Mouse (Mus musculus) neutrophil, adult 5-6 weeks (primary cell): ENCODE data around the gene Dtnb. TPM values are rescaled to one million over a fixed set of nuclear protein-coding genes. Genes with fewer than 3 reads are reported as not detected.

Source experiments
- ATAC-seq: fragments of 151-379, 151-347 bp; 2 replicates; pipeline ENCODE4 v1.8.0; 2017; ENCODE audit warnings: mild to moderate bottlenecking, moderate TSS enrichment; ENCODE audit not compliant: insufficient number of reproducible peaks, poor library complexity, low FRiP score, severe bottlenecking; ENCODE audit errors: extremely low read depth
- total RNA-seq: library from RNA; stranded (forward); fragments of 200-1000 nt; gene quantifications from 2 replicates; pipeline ENCODE4 v1.2.3, GENCODE M21; 2017

Dtnb gene
- total RNA-seq, 1 experiment from 2014 or later: 24.7 TPM

DNA sequence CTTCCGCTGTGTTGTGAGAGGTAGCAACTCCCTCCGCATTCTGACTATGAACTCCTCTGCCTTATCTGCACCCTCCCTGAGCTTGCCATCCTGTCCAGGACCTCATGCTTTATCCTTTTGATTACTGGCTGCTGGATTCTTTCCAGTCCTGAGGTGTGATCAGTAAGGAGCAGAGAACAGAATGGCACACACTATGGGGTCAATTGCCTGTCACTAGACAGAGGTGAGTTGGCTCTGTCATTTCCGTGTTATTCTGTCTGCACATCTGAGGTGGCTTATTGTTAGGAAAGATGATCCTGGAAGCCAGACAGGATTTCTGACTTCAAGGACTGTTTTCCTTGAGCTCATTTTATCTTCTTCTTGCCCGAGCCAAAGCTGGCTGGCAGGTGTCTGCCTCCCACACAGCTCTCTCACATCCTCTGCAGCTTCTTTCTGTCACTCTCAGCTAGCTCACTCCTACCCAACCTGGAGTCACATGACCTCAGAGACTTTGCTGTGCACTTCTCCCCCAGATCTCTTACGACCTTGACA, 3.7 kb upstream of the Dtnb start:
- ATAC-seq: no peak

DNA sequence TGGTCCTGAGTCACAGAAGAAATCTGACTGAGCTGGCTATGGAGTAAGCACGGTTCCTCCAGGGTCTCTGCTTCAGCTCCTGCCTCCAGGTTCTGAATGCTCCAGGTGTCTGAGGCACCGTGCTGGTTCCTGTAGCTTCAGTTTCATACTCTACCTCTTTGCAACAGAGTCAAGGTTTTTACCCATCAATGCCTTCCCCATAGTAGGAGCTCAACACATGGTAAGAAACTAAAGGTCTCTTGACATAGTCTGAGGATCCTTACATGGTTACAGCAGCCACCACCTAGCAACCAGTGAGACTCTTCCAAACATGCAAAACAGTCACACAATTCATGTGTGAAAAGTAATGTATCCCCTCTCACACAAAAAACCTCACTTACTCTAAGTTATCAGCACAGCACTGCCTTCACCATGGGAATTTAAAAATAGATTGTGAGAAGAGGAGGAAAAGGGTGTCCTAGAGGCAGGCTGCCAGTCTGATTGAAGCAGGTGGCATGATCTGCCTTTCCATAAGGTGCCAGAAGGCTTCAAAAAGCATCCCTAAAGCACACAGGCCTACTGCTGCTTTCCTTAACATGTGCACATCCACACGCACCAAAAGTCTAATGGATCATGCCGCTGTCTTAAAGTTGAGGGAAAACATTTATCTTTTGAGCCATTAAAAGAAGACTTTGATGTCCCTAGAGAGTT, 1.3 kb upstream of the Dtnb start:
- ATAC-seq: peak; percentile 42; the same call in 1 of the 2 replicates

DNA sequence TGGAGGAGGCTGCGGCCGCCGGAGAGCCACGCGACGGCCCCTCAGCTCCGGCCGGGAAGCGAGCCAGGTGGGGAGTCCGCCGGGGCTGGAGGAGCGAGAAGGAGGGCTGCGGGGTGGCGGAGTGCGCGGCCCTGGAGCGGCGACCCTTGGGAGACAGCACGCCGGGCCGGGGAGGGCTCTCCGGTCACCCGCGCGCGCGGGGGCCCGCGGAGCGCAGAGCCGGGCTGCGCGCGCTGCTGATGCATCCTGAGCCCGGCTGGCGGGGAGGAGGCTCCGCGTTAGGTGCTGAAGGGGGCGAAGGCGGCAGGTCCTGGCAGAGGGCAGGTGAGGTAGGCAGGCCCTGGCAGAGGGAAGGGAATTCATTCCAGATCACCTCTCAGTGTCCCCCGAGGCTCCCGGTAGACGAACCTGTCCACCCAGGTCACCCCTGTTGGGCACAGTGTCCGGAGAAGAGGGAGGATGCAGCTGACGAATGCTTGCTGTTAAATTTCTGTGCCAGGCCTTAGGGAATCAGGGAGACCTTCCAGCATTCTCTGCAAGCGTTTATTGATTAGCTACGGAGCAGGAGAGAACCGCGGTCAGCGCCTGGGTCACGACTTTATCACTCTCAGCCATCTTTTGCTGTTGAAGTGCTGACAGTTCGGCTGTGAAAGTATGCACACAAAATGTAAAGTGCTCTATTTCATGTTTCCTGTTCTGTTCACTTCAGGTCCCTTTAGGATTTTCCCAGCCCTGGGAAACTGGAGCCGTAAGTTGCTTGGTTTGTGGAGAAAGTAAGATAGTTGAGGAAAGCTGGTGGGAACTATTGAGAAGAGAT, 608 bp downstream of the Dtnb start:
- peak; percentile 62; the same call in 1 of the 2 replicates for ATAC-seq

DNA sequence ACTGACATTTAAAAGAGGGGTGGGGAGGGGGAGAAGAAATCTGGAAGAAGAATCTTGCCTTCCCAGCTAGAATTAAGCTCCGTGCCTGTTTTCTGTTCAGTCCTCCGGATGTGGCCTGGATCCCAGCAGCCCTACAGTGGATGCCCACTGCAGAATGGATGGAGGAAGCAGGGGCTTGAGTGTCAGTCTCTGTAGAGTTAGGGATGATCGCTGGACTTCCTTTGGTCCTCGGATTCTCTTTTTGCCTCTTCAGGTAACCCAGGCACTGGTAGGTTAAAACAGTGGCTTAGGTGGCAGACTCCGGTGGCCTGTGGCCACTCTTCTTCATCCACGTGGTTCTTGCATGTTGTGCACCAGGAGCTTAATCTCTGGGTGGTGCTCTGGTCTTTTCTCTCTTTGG, 1.2 kb downstream of the Dtnb start:
- ATAC-seq: no peak

DNA sequence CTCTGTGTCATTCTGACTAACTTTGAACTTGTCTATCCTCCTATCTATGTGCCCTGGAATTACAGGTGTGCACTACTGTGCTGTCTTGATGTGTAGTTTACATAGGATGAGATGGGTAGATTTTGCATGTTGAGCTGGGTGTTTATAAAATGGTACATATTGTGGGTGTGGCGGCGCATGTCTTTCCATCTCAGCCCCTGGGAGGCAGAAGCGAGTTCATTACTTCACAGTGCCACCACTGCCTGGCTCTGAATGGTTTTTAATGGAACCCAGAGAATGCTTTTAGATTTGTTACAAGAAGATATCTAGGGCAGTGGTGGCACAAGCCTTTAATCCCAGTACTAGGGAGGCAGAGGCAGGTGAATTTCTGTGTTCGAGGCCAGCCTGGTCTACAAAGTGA, 2.5 kb downstream of the Dtnb start:
- no peak for ATAC-seq

DNA sequence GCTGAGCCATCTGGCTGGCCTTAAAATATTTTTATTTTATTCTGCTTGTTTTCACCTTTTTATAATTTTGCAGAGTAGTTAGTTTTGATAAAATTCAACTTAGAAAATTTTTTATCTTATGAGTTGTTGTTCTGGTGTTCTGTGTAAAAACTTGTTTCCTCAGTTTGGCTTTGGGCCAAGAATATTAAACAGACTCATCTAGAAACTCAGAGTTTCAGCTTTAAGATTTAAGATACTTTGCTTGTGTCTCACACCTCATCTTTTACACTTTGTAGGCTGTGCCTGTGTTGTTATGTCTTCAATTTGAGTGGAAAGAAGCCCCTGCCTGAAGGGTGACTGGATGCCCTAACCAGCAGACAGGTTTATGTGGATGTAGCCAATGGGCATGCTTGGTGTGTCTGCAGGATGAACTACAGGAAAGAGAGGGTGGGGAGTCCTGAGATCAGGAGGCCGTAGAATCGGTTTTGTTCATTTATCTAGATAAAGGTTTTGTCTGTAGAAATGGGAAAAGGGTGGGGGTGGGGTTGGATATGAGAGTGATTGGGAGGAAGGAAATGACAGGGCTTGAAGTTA, 7.9 kb downstream of the Dtnb start:
- ATAC-seq: no peak

DNA sequence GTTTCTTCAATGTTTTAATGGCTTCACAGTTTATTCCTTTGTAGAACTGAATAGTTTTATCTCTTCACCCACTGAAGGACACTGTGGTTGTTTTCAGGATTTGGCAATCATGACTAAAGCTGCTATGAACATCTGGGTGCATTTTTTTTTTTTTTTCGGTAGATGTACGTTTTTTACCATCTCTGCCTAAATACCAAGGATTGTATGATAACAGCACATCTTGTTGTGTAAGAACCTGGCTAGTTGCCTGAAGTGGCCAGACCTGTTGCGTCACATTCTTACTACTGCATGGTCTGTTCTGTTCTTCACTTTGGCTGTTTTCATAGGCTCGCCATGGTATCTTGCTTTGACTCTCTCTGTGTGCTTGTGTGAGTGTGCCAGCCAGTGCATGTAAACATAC, 10.4 kb downstream of the Dtnb start:
- ATAC-seq: no peak

DNA sequence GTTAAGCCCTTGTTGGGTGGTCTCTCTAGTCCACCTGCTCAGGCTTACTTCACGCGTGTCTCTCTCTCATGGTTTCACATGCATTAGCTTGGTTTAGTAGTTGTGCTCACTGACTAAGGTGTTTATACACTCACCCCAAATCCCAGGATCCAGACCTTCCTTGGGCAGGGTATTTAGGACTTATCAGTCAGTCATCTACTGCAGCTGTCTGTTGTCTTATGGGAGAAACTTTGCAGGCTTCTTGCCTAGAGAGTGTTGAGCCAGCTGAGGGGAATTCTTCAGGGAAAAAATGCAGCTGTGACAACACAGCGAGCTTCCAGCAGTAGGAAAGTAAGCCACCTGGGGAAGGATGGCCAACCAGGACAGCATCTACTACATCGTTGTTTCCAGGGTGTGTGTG, 13.3 kb downstream of the Dtnb start:
- no peak for ATAC-seq

DNA sequence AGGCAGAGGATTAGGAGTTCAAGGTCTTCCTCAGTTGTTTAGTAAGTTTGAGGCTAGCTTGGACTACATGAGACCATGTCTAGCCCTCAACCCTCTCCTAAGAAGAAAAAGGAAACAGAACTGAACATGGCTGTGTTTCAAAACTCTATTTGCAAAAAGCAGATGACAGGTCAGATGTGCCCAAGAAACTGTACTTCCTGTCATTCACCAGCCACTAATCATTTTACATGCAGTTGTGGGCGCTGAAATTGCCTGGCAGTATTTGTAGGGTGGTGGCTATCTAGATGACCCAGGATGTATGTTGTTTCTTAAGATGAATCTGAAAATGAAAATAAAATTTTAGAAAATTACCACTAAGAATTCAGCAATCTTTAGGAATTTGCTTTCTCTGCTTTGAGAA, 14.8 kb downstream of the Dtnb start:
- no peak for ATAC-seq

DNA sequence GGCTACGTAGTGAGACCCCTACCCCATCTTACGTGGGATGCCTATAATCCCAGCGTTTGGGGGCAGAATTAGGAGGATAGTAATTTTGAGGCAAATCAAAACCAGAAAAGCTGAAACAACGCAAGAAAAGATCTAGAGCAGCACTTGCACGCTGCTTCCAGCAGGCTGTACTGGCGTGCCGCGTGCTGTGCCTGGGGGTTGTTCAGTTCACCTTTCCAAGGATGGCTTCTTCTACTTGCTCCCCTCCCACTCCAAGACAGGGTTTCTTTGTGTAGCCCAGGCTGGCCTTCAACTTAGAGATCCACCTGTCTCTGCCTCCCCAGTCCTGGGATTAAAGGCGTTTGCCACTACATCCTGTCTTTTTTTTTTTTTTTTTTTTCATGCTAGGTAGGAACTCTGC, 17.9 kb downstream of the Dtnb start:
- ATAC-seq: no peak

DNA sequence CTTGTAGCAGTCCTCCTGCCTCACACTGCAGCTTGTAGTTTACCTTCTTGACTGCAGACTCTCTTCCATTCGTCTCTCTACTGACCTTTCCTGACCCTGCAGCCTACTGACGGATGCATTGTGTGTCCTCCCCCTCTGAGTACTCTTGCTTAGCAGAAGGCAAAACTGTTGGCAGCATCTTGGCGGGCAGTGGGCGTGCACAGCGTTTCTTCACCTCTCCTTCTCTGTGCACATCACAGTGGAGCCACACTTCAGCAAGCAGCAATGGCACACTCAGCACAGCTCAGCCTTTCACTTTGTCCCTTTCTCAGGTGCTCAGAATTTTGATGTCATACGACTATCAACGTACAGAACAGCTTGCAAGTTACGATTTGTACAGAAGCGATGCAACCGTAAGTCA, 19.4 kb downstream of the Dtnb start:
- ATAC-seq: no peak

DNA sequence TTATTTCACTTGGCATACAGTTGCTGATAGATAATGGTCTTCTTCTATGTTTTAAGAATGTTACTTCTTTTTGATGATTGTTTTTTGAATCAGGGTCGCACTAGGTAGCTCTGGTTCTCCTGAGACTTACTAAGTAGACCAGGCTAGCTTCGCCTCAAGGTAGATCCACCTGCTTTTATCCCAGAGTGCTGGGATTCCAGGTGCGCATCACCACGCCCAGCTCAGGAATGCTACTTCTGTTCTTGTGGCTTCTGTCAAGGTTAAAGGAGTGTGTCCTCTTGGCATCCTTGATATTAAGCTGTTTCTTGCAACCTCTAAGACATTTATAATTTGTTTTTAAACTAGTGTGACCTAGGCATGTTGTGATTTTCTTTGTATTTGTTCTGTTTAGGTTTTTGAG, 30.6 kb downstream of the Dtnb start:
- no peak for ATAC-seq

DNA sequence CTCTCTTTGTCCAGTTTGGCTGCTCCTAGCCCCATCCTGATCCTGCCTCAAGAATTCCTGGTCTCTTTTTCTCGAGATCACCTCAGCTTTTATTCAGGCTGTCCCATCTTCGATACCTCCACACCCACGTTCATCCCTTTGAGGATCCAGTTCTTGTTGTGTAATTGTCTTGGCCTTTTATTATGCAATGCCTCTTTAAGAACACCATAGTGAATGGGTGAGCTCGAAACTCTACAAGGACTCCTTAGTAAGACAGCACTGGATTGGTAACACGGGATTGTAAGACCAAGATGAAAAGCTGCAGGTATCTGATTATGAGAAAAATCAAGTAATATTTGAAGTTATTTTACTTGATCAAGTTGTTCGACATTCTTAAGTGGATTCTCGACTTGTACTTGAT, 34.0 kb downstream of the Dtnb start:
- ATAC-seq: no peak

DNA sequence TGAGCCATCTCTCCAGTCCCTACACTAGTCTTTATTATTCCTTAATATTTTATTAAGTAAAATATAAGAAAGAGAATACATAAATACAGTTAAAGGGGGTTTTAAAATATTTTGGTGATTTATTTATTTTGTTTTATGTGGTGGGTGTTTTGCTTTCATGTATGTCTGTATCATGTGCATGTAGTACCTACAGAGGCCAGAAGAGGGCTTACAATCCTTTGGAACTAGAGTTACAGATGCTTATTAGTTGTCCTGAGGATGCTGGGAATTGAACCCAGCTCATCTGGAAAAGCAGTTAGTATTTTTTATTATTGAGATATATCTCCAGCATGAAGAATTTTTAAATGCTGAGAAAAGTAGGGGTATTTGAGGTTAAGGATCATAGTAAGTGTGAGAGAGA, 37.6 kb downstream of the Dtnb start:
- no peak for ATAC-seq

DNA sequence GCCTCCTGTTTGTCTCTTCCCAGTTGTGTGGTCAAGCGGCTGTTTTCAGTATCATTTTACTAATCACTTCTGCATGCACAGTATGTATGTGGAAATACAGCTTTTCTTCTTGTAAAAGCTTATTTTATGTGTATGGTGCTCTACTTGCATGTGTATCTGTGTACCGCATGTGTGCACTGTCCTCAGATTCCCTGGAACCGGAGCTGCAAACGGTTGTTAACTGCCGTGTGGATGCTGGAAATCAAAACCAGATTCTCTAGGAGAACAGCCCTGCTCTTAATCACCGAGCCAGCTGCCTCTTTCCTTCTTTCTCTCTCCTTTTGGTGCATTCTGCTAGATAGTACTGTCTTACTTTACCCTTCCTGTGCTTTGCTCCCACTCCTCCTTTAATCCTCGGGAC, 39.7 kb downstream of the Dtnb start:
- no peak for ATAC-seq

DNA sequence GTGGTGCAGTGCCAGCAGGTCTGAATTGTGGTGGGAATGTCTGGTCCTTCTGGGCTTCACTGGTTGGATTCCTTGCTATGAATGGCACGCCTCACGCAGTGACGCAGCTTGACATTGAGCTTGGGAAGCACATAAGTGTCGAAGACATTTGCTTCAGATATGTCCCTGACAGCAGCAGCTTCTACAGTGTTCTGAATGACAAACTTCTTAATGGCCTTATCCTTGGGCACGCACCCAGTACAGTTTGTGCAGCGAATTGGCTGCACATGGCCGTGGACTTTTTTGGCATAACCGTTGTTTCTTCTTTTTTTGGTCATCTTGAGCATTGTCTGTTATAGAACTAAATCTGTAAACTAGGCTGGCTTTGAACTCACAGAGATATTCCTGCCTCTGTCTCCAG, 42.9 kb downstream of the Dtnb start:
- ATAC-seq: no peak

DNA sequence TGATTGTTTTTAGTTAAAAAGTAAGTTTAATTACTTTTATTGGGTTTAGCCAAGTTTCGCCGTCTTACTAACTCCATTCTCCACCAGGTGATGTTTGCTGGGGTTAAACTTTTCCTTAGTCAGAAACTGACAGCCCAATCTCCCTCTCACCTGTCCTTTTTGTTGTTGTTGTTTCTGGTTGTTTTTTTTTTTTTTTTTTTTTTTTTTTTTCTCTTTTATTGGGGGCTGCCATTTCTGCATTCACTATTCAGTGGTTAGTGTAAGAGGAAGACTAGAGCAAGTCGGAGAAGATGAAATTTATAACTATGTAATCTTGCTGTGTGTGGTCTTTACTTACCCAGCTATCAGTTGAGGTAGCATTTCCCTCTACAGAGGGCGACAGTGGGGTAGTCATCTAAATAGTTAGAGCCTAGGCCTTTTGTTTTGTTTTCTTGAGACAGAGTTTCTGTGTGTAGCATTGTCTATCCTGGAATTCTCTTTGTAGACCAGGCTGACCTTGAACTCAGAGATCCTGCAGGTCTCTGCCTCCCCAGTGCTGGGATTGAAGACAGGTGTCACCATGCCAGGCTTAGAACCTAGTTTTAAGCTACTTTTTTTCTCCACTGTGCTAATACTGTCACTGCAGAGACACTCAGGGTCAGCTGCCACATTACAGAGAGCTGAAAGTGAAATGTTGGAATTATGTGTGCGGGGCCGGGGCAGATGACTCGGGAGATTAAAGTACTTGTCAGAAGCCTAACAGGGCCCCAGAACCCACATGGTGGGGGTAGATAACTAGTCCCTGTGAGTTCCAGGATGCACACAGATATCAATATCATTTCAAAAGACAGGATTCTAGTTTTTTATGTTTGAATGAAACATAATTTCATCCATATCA, 46.2 kb downstream of the Dtnb start:
- ATAC-seq: no peak

DNA sequence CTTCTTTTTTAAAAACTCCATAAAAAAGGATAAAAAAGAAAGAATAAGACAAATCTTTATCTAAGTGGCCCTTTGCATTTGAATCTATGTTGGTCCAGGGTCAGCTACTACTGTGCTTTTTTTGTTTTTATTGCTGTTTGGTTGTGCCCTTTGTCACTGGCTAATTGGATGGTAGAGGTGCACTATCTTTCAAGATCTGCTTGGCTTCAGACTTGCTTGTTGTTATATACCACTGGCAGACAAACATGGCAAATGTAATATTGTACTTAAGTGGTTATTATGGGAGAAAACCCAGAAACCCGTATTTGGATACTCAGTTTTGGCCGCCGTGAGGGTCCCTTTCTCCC, 46.8 kb downstream of the Dtnb start:
- no peak for ATAC-seq

DNA sequence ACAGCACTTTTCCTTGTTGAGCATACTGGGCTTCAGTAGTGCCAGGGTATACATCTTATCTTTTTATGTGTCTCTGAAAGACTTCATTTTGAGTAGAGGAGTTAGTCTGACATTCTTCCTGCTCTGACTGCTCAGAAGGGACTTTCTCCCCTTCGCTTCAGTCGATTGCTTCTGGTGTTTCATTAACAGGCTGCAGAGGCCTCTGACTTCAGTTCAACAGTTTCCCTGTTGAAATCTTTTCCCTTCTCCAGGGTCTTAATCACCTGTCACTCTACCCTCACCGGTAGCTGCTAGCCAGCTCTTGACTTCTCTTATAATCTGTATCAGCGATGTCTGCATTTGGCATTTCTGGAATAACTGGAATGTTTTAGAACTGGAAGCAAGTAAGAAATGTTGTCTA, 54.7 kb downstream of the Dtnb start:
- no peak for ATAC-seq
